Mouse (Mus musculus) right cerebral cortex, postnatal 25 days (tissue): ENCODE measurements around the gene Acvr1b.

ENCODE experiments used
- DNase-seq: peaks from one replicate; pipeline ENCODE4 v3.0.0; 2022

Acvr1b gene

DNA sequence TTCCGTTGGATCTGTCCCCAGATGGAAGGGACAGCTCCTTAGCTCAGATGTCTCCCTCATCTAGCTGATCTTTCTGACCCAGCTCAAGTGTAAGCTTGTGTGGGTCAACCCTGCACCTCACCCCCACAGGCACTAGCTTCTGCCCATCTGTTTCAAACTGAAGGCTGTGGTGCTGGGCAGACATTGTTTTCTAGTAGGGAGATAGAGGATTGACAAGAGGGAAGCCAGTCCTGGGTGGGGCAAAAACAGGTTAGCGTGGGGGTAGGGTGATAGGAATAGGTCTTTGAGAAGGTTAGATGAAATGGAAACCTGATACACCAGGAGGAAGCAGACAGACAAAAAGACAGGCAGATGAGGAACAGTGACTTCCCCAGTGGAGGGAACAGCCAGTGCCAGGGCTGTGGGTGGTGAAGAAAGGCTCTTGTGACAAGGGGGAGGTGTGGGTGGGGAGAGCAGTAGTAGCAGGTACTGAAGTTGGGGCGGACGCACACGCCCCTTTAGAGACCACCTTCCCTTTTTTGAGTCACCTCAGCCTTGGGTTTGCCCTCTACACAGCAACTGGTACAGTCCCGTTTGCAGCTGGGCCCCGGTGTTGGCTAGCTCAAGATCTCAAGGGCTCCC, 82.1 kb downstream of the Acvr1b start:
- no peak for DNase-seq

DNA sequence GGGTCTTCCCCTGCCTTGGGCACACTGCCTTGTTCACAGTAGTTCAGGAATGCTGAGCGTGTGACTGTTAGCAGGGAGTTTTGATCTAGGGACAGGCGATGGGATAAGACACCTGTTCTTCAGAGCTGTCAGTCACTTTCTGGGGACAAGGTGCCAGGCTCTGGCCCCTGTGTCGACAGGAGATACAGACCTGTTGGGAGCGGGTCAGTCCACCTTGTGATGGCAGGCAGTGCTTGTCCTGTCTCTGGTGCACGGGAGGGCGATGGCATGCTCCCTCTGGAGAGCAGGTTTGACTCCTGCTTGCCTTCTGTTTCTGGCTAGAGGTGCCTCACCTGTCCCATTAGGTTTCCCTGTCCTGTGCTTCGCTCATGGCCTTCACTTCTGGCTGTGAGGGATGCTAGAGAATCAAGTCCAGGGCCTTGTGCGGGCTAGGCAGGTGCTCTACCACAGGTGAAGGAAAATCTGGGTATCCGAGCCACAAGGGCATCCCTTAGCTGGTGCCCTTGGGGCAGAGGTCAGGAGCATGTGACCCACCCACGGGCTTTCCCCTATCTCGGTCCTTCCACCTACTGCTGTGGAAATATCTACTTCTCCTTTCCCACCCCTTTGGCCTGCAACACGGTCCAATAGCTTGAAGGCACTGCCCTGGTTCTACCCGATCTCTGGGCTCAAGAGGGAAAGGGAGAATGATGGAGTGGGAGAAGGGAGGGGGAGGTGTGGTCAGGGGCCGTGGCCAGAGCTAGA, 82.8 kb downstream of the Acvr1b start:
- DNase-seq, result no peak

DNA sequence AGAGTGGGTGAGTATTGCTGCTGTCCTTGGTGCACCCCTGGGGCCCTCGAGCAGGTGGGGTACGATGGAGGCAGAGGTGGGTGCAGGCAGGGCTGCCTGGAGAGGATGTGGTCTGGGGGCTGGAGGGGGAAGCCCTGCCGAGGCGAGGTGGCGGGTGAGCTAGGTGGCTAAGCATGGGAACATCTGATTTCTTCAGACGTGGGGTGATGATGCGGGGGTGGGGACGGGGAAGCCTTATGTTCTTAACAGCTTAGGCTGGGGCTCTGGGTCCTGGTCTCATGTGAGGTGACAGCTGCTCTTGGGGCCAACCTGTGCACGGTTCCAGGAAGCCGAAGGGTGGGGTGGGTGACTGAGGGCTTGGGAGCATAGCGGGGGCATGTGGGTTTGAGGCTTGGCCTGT, 84.6 kb downstream of the Acvr1b start:
- DNase-seq, result no peak

DNA sequence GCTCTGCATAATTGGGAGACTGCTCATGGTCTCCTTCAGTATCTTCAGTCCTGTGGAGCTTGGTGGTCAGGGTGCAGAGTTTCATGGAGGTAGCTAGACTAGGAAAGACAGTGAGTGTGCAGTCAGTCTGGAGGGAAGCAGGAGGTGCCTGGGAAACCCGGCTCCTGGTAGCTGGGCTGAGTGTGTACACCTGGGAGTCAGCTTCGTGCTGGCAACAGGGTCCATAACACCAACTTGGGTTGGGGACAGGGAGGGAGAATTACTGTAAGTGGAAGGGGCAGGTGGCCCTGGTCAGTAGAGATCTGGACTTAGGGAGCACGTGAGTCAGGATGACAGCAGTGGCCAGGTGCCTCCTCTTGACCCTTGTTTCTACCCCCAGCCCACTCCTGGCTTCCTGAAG, 86.1 kb downstream of the Acvr1b start:
- DNase-seq, result no peak

DNA sequence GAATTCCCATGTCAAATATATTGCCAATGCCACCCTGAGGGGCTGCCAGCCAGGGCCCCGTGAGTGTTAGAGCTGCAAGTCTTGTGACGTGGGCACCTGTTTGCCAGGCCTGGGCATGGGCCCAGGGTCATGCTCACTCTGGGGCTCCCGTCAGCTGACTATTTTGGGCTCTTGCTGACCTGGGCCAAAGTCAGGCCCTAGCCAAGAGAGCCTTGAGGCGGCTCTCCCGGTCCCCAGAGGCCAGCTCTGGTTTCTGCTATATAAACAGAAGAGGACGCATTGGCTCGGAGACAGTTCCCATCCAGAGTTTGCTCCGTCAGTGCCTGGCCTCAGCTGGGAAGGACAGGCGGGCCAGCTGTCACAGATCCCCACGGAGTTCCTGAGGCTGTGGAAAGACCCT, 86.5 kb downstream of the Acvr1b start:
- no peak for DNase-seq

DNA sequence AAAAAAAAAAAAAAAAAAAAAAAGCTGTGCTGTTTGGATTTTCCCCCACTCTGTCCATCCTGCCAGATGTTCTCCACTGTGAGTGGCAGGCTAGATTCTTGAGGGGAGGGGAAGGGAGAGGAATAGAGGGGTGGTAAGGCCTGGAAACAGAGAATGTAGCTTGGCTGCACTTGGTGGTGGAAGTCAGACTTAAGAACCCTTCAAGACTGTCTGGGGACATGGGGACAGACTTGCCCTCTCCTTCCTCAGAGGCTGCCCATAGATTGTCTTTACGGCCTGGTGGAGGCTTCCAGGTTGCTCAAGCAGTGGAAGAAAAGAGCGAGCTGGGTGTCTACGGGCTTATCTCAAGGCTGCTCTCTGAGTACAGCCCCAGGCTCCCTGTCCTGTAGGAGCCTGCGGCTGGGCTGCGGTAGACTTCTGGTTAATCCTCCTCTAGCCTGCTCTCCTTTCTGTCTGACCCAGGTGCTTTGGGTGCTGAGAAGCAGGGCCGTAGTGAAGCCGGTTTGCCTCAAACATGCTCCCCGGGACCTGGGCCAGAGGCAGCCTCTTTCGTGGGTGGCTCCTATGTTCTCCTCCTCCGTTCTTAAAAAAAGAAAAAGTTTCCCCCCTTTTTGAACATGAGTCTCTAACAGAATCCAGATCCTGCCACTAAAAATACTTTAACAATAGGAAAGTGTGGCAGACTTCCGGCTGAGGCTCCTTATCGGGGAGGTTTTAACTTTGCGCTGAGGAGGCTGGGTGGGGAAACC, 87.2 kb downstream of the Acvr1b start:
- DNase-seq, result no peak

DNA sequence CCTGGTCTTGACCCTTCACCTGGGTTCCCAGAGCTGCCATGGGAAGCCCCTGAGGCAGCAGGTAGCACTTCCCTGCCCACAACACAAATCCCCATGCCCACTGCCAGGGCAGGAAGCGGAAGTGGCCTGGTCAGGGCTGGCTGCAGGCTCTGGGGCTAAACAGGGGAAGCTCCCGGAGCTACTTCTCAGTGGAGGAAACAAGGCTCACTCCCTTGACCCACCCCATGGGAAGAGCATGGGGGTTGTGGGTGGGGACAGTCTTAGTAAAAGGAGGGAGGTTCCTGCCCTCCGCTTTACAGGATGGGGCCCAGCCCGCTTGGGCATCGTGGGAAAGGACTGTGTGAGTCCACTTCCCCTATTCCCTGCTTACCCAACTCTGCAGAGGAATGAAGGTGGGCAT, 88.6 kb downstream of the Acvr1b start:
- no peak for DNase-seq
